Mouse (Mus musculus): Measurements from ENCODE around the gene Tacc3.

The Tacc3 gene

DNA sequence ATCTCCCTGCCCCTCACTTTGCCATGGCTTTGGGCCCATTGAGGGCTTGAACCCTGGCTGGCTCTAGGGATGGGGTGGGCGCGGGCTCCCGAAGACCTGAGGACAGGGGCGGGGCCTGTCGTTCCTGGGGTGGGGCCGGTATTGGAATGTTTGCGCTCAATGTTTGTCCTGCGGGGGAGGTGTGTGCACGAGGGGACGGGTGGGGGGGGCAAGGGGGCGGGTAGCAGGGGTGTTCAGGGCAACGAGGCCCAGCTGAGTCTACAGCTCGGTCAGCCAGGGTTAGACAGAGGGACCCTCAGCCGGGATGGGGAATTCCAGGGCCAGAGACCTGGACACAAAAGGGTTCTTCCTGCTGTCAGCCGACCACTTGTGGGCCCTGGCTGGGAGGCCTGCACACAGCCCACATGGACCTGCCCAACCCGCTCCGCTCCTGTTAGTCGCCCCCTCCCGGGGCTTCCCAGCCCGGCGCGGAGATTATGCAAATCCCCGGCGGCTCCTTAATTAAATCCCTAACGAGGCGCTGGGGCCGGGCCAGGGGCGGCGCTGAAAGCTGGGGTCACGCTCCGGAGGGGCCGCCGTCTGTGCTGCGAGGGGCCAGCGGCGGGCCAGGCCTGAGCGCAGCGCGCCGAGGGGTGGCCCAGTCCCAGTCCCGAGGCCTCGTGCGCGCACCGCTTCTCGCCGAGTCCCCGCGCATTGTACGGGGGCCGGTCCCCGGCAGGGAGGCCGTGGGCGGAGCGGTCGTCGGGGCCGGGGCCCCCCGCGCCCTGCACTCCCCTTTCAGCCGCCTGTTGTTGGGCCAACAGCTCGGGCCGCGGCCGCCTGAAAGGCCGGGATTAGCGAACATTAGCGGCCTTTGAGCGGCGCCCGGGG lies 37.2 kb downstream of the Tacc3 start:
- DNase-seq: no peak

DNA sequence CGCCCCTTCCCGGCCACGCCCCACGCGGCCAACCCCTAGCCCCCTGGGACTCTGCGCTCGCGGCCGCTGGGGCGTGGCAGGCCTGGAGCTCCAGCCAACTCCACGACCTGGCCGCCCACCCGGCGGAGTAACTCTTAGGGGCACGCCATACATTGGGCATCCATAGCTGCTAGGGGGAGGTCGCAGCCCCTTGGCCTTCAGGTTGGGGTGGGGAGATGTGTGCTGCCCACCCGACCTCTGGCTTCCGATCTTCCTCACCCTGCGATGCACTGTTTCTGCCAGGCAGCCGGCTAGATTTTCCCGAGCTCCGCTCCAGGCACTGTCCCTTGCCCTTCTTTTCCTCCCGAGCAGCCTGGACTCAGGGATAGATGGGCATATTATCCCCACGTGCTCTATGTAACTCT lies 37.8 kb downstream of the Tacc3 start:
- DNase-seq: no peak

DNA sequence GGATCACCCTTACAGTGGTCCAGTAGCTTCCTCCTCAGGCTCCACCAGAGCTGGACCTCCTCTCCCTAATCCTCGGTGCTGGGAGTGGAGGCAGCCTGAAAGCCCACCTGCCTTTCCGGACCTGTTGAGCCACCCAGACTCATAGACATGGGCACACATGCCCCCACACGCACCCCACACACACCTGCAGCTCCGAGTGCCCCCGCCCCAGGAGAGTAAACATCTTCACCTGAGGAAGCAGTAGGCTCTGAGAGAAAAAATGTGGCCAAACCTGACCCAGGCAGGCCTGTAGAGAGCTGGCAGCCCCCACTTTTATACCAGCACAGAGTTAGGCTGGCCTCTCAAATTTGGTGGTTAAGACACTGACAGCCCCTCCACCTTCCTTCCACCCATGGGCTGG lies 38.5 kb downstream of the Tacc3 start:
- DNase-seq: no peak

DNA sequence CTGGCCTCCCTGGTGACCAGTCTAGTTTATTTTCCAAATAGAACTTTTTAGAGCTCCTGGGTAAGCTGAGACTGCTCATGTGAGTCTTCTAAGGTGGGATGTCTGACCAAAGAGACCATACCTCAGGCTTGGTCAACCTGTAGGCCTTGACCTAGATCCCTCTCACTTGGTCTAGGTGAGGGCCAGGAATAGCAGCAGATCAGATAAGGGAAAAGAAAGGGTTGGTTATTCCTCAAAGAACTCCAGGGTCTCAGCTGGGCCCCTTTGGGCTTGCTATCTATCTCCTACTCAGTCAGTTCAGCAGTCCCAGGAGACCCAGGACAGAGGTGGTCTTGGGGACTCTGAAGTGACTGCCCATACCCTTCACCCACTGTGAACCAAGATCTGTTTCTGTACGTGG lies 39.6 kb downstream of the Tacc3 start:
- DNase-seq: no peak

DNA sequence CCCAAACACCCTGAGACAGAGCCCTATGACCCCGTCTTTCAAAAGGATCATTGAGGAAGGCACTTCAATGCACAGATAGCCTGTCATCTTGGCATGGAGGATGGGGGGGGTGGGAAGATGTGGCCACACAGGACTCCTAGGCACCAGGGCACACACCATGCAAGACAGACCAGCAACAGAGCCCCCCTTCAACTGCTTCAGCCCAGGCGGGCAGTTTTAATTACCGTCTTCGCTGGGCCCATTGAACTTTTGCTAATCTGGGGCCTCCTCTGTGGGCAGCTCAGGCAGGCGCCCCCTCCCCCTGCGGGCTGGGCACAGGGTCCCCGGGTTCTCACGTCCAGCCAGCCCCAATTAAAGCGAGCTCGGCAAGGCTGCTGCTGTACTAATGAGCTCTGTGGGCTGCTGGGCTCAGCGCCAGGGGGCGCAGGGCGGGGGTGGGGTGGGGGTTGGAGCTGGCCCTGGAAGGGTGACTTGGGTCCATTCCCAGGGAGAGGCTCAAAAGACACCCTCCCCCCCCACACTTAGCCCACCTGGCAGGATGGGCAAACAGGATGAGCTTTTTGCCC lies 40.1 kb downstream of the Tacc3 start:
- no peak for DNase-seq

DNA sequence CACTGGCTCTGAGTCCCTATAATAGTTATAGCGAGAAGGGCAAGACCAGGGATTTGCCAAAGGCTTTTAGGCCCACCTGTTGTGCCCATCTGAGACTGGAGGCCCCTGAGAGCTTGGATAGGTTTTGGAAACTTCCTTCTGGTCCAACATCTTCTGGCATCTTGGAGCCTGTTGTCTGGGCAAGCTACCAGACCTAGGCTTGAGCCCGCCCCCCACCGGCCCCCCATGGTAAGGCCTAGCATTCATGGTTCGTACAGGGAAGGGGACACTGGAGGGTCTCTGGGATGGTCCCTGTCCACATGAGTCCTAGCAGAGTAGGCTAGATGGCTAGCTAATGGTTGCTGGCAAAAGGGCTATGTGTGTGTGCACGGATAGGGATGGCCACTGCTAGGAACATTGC lies 40.7 kb downstream of the Tacc3 start:
- no peak for DNase-seq

DNA sequence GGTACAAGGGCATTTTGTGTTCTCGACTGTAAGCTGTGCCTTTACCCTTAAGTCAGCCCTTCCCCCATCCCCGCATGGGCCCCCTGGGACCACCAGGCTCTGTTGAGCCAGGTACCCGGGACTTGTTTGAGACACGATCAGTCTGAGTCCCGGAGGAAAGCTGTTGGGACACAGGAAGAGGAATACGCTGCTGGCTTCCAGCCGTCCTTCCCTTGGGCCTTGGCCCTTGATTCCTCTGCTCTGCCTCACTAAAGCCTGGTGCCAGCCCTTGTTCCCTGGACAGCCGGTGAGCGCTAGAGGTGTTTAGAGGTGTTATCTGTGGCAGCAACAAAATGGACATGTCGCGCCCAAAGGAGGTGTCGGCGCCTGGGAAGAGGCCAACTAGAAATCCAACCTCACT lies 42.1 kb downstream of the Tacc3 start:
- no peak for DNase-seq

DNA sequence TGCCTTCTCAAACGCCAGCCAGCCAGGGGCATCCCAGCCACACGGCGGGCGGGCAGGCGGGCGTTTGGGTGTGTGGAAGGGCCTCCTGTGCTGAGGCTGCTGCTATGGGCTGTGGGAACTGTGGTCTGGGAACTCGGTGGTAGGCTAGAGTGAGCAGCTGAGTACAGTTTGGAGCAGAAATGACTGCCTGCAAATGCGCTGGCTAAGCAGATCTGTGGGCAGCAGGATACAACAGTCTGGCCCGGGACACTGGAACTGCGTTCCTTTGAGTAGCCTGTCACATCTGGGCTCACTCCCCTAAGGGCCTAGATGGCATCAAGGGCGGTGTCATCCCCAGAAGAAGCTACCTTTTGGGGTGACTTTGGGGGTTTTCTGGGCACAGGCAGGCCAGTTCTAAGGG lies 43.9 kb downstream of the Tacc3 start:
- no peak for DNase-seq

DNA sequence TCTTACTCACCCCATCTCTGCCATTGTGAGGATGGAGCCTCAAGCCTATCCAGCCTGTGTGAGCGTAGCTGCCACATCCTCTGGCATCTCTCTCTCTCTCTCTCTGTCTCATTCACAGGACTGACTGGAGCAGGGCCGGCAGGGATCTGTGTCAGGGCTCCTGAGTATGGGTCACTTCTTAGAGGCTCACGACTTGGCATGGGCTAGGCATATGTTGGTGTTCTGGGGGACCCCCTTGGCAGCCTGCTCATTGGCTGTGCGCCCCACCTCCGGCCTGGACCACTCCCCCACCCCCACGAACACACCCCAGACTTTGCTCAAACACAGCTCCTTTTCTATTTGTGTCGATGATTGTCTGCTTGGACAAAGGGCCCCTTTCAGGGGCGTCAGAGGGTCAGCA lies 46.1 kb downstream of the Tacc3 start:
- DNase-seq: no peak

DNA sequence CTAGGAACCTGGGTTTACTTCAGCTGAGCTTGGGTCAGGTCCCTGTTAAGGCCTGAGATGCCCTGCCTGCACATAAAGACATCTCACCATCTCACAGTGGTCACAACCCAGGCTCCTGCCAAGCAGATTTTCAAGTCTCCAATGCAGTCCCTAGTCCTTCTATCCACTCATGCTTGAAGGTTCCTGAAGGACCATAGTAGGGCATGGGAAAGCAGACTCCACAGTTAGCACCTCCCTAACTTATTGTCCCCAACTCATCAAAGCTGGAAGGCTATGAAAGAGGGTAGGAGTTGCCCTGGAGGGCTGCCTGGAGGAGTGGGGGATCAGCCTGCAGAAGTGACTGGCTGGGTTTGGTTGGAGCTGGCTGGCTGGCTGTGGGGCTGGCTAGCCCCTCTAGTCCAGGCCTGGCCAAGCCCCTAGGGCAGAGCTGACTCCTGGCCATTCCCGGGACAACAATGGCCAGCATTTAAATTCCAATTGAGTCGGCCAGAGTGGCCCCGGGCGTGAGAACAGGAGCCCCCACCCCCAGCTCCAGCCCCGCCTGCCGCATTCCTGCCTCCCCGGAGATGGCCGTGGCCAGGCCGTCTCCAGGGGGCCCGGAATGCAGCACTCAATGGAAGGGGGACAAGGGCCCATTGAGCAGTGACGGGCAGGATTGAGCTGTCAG lies 47.1 kb downstream of the Tacc3 start:
- no peak for DNase-seq

DNA sequence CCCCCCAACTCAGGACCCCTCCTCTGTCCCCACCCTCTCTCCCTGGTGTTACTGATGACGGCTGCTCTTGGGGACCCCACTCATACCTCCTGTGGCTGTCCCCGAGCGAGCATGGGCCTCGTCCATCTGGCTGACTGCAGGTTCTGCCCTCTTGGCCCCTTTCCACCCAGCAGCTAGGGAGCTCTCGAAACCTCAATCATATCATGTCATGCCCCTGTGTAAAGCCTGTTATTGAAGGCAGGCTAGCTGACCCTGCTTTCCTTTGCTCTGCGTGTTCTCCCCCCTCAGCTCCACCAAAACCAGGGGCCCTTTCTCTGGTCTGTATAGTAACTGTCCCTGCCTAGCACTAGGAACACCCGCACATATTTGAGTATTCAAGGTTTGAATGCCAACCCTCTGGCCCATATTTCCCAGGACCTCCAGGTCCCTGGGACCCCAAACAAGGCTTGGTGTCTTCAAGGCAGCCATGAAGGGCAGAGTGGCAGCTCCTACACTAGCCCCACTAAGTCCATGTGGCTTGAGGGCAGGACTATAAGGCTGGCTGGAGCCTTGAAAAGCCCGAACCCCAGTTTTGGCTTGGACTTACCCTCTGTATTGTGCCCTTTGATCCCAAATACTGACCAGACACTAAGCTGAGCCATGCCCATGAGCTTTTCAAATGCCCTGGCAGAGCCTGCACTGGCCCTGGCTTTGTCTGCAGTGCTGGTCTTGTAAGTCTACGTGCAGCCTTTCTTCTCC lies 47.9 kb downstream of the Tacc3 start:
- DNase-seq: no peak

DNA sequence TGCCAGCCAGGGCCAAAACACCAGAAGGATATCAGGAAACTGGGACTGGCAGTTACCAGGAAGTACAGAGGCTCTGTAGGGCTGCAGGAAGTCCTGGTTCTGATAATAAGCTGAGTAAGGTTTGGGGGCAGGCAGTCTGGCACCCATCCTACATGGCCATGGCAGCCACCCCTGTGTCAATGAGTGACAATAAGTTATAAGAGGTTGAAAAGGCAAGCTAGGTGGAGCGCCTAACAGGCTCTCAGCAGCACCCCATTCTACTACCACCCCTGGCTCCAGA lies 48.4 kb downstream of the Tacc3 start:
- DNase-seq: no peak

DNA sequence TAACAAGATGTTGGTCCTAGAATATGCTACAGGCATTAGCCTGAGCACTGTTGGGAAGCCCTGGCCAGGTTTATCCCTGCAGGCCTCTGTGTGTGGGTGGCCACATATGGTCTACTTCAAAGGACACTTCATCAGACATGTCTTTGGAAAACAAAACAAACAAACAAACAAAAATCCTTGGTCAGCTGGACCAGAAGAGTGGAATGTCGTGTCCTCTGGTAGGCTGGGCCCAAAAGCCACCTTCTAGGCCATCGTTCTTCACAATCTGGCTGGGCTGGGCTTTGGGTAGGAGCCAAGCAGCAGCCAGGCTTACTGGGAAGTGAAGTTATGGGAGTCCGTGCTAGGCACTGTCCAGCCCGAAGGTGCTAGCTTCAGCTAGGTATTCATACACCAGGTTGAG lies 49.2 kb downstream of the Tacc3 start:
- no peak for DNase-seq

DNA sequence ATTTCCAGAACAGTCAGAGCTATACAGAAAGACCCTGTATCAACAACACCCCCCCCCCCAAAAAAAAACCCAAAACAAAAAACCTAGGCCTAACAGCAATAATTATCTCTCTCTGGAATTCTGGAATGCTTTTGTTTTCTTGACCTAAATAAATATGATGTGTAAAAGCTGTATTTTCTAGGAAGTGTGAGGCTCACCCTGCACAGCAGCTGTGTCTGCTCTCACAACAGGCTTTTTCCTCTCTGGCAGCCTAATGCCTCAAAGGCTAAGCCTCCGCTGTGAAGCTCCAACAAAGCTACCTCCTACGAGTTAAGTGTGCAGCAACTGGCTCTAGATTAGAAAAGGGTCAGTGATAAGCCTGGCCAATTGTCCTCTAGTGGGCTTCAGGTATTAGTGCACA lies 51.1 kb downstream of the Tacc3 start:
- no peak for DNase-seq

DNA sequence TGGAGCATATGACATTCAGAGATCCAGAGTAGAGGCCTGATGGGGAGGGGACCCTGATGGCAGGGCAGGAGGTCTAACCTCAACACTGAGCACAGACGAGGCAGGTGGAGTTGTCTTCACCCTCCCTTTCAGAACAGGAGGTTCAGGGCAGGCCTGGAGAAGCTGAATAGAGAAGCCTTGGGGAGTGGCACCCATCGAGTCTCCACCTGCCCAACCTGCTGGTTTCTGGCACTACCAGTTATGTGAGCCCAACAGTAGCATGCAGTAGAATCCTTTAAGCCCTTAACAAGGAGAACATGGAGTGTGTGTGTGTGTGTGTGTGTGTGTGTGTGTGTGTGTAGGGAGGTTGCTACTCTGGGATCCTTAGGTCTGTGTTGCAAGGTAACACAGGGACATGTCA lies 54.6 kb downstream of the Tacc3 start:
- DNase-seq: no peak

DNA sequence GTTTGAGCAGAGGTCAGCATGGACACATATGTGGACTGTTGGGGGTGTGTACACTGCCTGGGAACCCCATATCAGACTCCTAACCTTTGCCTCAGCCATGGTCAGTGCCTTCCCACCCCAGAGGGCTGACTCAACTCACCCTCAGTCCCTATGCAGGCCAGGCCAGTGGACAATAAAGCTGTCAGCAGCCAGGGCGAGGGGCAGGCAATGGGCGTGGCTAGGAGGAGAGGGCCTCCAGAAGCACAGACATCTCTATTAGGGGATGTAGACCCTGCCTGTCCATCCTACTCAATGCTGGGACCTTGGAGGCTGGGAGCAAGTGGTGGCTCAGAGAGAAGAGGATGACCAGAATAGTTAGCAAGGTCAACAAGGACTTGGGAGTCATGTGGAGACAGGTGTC lies 57.3 kb downstream of the Tacc3 start:
- DNase-seq: no peak

DNA sequence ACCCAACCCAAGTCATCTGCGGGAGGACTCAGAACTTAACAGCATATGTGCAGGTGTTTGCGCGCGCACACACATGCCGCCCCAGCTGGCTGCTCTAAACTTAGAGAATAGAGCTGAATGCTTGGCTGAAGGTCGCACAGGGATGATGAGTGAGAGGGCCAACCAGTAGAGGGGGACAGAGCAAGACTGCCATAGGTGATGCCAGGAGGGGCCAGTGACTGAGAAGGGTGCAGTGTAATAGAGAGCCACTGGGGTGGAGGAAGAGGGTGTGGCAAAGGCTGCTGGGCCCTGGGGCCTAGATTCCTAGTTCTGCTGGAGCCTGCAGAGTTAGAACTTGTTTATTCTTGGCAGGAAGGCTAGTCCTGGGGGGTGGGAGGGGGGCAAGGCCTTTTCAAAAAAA lies 58.5 kb downstream of the Tacc3 start:
- peak; percentile 17 for DNase-seq

DNA sequence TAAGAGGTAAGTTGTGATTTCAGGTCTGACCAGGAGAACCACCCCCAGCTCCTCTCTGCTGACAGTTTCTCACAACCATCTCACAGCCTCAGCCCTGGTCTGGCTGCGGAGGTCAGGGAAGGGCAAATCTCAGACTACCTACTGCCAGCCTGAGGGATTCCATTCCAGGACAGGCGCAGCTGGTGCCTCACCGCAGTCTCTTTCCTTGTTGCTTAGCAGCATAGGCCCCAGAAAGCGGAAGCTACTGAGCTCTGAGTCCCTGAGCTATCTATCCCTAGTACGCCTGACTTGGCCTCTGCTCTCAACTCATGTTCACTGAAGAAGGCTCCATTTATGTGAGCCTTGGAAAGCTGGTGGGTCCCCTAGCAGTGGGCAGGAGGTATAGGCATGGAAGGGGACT lies 60.5 kb downstream of the Tacc3 start:
- DNase-seq: no peak

DNA sequence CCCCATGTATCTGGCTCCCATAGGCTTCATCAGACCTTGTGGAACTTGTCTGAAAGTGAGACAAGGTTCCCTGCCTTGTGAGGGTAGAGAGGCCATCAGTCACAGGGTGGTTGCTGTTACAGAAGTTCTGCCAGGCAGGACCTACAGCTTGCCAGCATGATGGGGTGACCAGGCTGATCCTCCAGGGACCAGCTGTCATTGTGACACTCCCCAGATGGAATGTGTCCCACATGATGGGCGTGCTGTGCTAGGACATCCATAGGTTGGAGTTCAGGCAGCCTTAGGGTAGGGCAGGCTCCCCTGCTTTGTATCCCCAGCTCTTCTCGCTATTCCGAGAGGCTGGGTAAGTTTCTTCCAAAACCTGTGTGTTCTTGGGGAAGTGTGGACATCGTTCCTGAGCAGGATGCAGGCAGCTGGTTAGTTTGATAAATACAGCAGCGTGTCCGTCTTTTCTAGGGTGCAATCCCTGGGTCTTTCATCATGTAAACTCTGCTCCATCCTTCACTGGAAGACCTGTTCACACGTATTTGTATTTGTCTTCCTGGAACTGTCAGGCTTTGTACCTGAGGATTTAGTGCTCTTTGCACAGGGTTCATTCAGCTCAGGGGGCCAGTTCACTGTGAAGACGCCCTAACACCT lies 63.0 kb downstream of the Tacc3 start:
- DNase-seq: no peak

DNA sequence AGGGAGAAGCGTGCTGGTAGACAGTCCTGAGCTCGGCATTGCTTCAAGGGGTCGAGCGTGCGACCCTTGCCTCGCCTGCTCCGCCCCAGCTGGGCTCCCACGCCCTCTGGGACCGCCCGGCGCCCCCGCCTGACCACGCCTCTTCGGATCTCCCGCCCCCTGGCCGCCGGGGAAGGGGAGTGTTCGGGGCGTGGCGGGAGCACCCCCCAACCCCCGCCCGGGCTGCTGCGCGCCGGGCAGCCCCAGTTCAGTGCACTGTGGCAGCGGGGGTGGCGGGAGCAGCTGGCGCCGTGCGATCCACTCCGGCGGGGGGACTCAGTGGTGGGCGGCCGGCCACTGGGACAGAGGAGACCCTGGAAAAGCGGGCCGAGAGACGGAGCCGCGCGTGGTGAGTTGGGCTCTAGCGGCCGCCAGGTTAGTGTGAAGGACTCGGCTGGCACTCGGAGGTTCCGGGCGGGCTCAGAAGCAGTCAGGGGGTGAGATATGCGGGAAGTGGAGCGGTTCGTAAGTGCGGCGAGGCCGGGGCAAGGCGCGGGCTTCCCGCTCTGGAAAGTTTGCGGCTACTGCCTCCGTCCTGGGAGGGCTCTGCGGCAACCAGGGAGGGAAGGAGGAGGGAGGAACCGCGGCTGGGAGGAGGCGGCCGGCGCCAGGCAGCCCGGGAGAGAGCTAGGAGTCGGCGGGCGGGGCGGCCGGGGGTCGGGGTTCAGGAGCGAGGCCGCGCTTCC lies 63.8 kb downstream of the Tacc3 start, which contains the start of gene Fgfr3:
Gene Fgfr3, plus strand, starts transcription at position 134 of the 725 bp plus-strand sequence.
- peak; percentile 73 for DNase-seq

DNA sequence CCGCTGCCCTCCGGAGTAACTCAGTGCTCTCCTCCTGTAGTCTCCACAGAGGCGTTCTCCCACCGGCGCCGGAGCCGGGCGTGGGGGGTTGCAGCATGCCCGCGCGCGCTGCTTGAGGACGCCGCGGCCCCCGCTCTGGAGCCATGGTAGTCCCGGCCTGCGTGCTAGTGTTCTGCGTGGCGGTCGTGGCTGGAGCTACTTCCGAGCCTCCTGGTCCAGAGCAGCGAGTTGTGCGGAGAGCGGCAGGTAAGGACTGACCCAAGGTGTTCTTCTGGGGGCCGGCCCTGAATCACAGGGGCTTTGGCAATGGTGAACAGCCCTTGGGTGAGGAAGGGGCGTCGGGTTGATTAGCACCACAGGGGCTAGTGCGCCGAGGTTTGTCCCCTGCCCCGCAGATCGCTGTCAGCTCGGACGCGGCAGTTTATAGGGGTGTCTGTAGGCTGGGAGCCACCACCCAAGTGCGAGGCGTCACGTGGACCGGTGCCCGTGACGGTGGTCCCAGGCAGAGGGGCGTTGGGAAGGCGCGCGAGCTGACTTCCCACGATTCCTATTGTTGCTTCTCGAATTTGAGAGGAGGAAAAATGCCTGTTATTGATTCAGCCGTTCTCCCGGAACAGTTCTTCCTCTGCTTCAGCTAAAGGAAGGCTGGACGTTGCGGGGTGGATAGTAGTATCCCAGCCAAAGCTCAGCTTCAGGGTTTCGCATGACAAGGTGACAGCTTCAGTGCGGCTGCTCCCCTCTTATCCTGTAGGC lies 64.5 kb downstream of the Tacc3 start:
- no peak for DNase-seq

Measured in thymus, postnatal 14 days (tissue).